In genomic region chr19:24271746-24272426, GRCm38 (mm10) we compare ENCODE assay signal across 8 mouse cellular contexts. TPM values are rescaled to one million over a fixed set of nuclear protein-coding genes. Genes with fewer than 3 reads are reported as not detected.
DNase-seq lines count a peak whose midpoint lies in the region; ATAC-seq and TF ChIP-seq lines count a peak whose summit lies in the region.

No protein-coding gene starts in this region.

- peak overlapping the region; percentile 29 for H3K4me2 ChIP-seq in forebrain, embryonic 13.5 days
- peak overlapping the region; percentile 45 for H3K4me2 ChIP-seq in heart, postnatal 0 days (ENCODE audit: low read depth, low read length)
- peak overlapping the region; percentile 32; the same call in 1 of the 2 replicates for H3K4me2 ChIP-seq in liver, embryonic 15.5 days
- H3K4me2 ChIP-seq in neural tube, embryonic 13.5 days, result peak overlapping the region; percentile 28

- ATAC-seq in cerebellum, adult (ENCODE audit: insufficient number of reproducible peaks, low FRiP score, low TSS enrichment), result peak; percentile 93
- peak; percentile 80 for ATAC-seq in forebrain, embryonic 13.5 days
- peak; percentile 89 for ATAC-seq in heart, postnatal 0 days (ENCODE audit: insufficient read depth, low read depth)
- ATAC-seq in liver, embryonic 15.5 days (ENCODE audit: insufficient read depth), result peak; percentile 63
- ATAC-seq in neural tube, embryonic 13.5 days (ENCODE audit: low read depth), result peak; percentile 80

- TF ChIP-seq EP300 in heart, postnatal 0 days (IDR thresholded peaks at IDR 0.05; ENCODE audit: low read depth), result no peak

- peak; percentile 94 for DNase-seq in ES-CJ7 (ENCODE audit: low read depth, low spot score)
- peak; percentile 89 for DNase-seq in heart, postnatal 0 days (ENCODE audit: low spot score)
- peak; percentile 91 to 94 for DNase-seq in kidney, postnatal 36 days
- peak; percentile 82 for DNase-seq in telencephalon, adult 2 months (ENCODE audit: low read depth, low spot score)

- H3K27ac ChIP-seq in forebrain, embryonic 13.5 days, result no peak overlapping the region
- no peak overlapping the region for H3K27ac ChIP-seq in heart, postnatal 0 days (ENCODE audit: low read depth)
- H3K27ac ChIP-seq in liver, embryonic 15.5 days (replicated peaks), result peak overlapping the region; percentile 43
- H3K27ac ChIP-seq in neural tube, embryonic 13.5 days (replicated peaks), result no peak overlapping the region

- no peaks in the 10 kb centered on the region for H3K9me3 ChIP-seq in forebrain, embryonic 13.5 days (replicated peaks)
- no peaks in the 10 kb centered on the region for H3K9me3 ChIP-seq in heart, postnatal 0 days (replicated peaks; ENCODE audit: control insufficient read depth, low read length)
- H3K9me3 ChIP-seq in liver, embryonic 15.5 days (replicated peaks), result no peaks in the 10 kb centered on the region
- H3K9me3 ChIP-seq in neural tube, embryonic 13.5 days, result no peaks in the 10 kb centered on the region

- no peak overlapping the region for H3K9ac ChIP-seq in forebrain, embryonic 13.5 days
- H3K9ac ChIP-seq in heart, postnatal 0 days (replicated peaks; ENCODE audit: low read depth, low read length), result no peak overlapping the region
- H3K9ac ChIP-seq in liver, embryonic 15.5 days, result no peak overlapping the region
- no peak overlapping the region for H3K9ac ChIP-seq in neural tube, embryonic 13.5 days

- H3K4me3 ChIP-seq in forebrain, embryonic 13.5 days, result no peak overlapping the region
- 0 out of 2 replicates have a peak overlapping the region, but pooled peaks have one; percentile 7 for H3K4me3 ChIP-seq in heart, postnatal 0 days (ENCODE audit: low read depth, low read length)
- H3K4me3 ChIP-seq in liver, embryonic 15.5 days (replicated peaks), result no peak overlapping the region
- no peak overlapping the region for H3K4me3 ChIP-seq in neural tube, embryonic 13.5 days

- peak; percentile 94 for TF ChIP-seq CTCF in heart, postnatal 0 days (IDR thresholded peaks at IDR 0.05; ENCODE audit: low read depth)

- 38% methylated on average over 16 of the region's 16 CpGs for WGBS in forebrain, embryonic 13.5 days
- 41% methylated on average over 16 of the region's 16 CpGs for WGBS in heart, postnatal 0 days
- WGBS in liver, embryonic 15.5 days (ENCODE audit: insufficient replicate concordance), result 46% methylated on average over 16 of the region's 16 CpGs
- 41% methylated on average over 16 of the region's 16 CpGs for WGBS in neural tube, embryonic 13.5 days

- H3K4me1 ChIP-seq in forebrain, embryonic 13.5 days, result peaks cover 41% of the 10 kb centered on the region
- H3K4me1 ChIP-seq in heart, postnatal 0 days (ENCODE audit: control insufficient read depth, insufficient read depth), result no peaks in the 10 kb centered on the region
- peaks cover 47% of the 10 kb centered on the region for H3K4me1 ChIP-seq in liver, embryonic 15.5 days (replicated peaks)
- H3K4me1 ChIP-seq in neural tube, embryonic 13.5 days (replicated peaks), result peaks cover 32% of the 10 kb centered on the region

- H3K36me3 ChIP-seq in forebrain, embryonic 13.5 days (ENCODE audit: poor library complexity, severe bottlenecking), result peaks cover 15% of the 10 kb centered on the region
- H3K36me3 ChIP-seq in heart, postnatal 0 days (replicated peaks; ENCODE audit: control insufficient read depth, insufficient read depth, low read length), result peaks cover 44% of the 10 kb centered on the region
- peaks cover 55% of the 10 kb centered on the region for H3K36me3 ChIP-seq in liver, embryonic 15.5 days (replicated peaks)
- no peaks in the 10 kb centered on the region for H3K36me3 ChIP-seq in neural tube, embryonic 13.5 days

- H3K27me3 ChIP-seq in forebrain, embryonic 13.5 days, result no peaks in the 10 kb centered on the region
- no peaks in the 10 kb centered on the region for H3K27me3 ChIP-seq in heart, postnatal 0 days (ENCODE audit: control insufficient read depth, insufficient read depth, low read length)
- no peaks in the 10 kb centered on the region for H3K27me3 ChIP-seq in liver, embryonic 15.5 days
- no peaks in the 10 kb centered on the region for H3K27me3 ChIP-seq in neural tube, embryonic 13.5 days

RNA-seq across cellular contexts. Expression of gene Fxn, which starts 8.5 kb away (rescaled TPM):
- 55.4 and 56.7 TPM in 2 replicates for polyA plus RNA-seq in forebrain, embryonic 13.5 days (2015; fragmentation: Nextera tagmentation; extraction: Ambion mirVana)
- 36.6 and 57.2 TPM in 2 replicates for total RNA-seq in heart, postnatal 0 days (2014; rRNA removed; ENCODE audit: low replicate concordance)
- 77.0 and 79.7 TPM in 2 replicates for polyA plus RNA-seq in heart, postnatal 0 days (2015; fragmentation: Nextera tagmentation; extraction: Ambion mirVana)
- 42.6 and 45.9 TPM in 2 replicates for polyA plus RNA-seq in liver, embryonic 15.5 days (2015; fragmentation: Nextera tagmentation; extraction: Ambion mirVana)
- 36.2 and 37.2 TPM in 2 replicates for polyA plus RNA-seq in neural tube, embryonic 13.5 days (2015; fragmentation: Nextera tagmentation; extraction: Ambion mirVana)

RNA-seq across cellular contexts. Expression of gene Tjp2, which starts 47.1 kb away (rescaled TPM):
- polyA plus RNA-seq in forebrain, embryonic 13.5 days (2015; fragmentation: Nextera tagmentation; extraction: Ambion mirVana), result 14.3 and 14.7 TPM in 2 replicates
- 15.7 and 25.2 TPM in 2 replicates for total RNA-seq in heart, postnatal 0 days (2014; rRNA removed; ENCODE audit: low replicate concordance)
- 12.5 and 13.0 TPM in 2 replicates for polyA plus RNA-seq in heart, postnatal 0 days (2015; fragmentation: Nextera tagmentation; extraction: Ambion mirVana)
- polyA plus RNA-seq in liver, embryonic 15.5 days (2015; fragmentation: Nextera tagmentation; extraction: Ambion mirVana), result 4.9 and 5.9 TPM in 2 replicates
- polyA plus RNA-seq in neural tube, embryonic 13.5 days (2015; fragmentation: Nextera tagmentation; extraction: Ambion mirVana), result 12.6 and 13.6 TPM in 2 replicates
